Mouse (Mus musculus) stomach, embryonic 16.5 days (tissue): ENCODE data around the gene Nde1. TPM values are rescaled to one million over a fixed set of nuclear protein-coding genes. Genes with fewer than 3 reads are reported as not detected.

ENCODE experiments used
- ATAC-seq: fragments of 200-750 bp; cut with Nextera tagmentation; 2 replicates; pipeline ENCODE4 v1.8.0; 2017; ENCODE audit warnings: moderate number of reproducible peaks, moderate TSS enrichment; ENCODE audit not compliant: insufficient read depth, low FRiP score
- H3K27ac ChIP-seq: fragments of 300-500 bp; sonication (generic); 2 replicates; pipeline ENCODE4 v1.5.1; 2014; ENCODE audit warnings: low read length
- H3K27me3 ChIP-seq: fragments of 300-500 bp; sonication (generic); 2 replicates; pipeline ENCODE4 v1.6.1; 2014; ENCODE audit warnings: low read length, control low read depth, mixed read lengths; ENCODE audit not compliant: control insufficient read depth, insufficient read depth
- H3K36me3 ChIP-seq: fragments of 300-500 bp; sonication (generic); 2 replicates; pipeline ENCODE4 v1.6.1; 2014; ENCODE audit warnings: low read length; ENCODE audit not compliant: control insufficient read depth, insufficient read depth
- H3K4me1 ChIP-seq: fragments of 300-500 bp; sonication (generic); 2 replicates; pipeline ENCODE4 v1.6.1; 2014; ENCODE audit warnings: low read length, control low read depth, mixed read lengths; ENCODE audit not compliant: control insufficient read depth, insufficient read depth
- H3K4me2 ChIP-seq: fragments of 300-500 bp; sonication (generic); 2 replicates; pipeline ENCODE4 v1.6.1; 2014; ENCODE audit warnings: low read depth, low read length, mixed read lengths
- H3K4me3 ChIP-seq: fragments of 300-500 bp; sonication (generic); replicated peaks from 2 replicates; pipeline ENCODE4 v1.5.1; 2014; ENCODE audit warnings: mild to moderate bottlenecking, low read length
- H3K9ac ChIP-seq: fragments of 300-500 bp; sonication (generic); 2 replicates; pipeline ENCODE4 v1.6.1; 2014; ENCODE audit warnings: low read length
- H3K9me3 ChIP-seq: fragments of 300-500 bp; sonication (generic); replicated peaks from 2 replicates; pipeline ENCODE4 v1.6.1; 2016; ENCODE audit warnings: low read length, control low read depth; ENCODE audit not compliant: control insufficient read depth
- WGBS: fragments of 180-500 bp; shearing (Covaris S2); extraction: QIAGEN DNeasy Blood & Tissue Kit; methylation state at CpG from one replicate; pipeline ENCODE4 v1.1.7; 2014; 5-methylcytosine and 5-hydroxymethylcytosine counted together
- polyA plus RNA-seq: library from polyadenylated mRNA; unstranded; fragments of >200 nt; fragmentation: Nextera tagmentation; extraction: Ambion mirVana; gene quantifications from 2 replicates; pipeline ENCODE4 v1.2.1, GENCODE M21; 2015

The Nde1 gene
- polyA plus RNA-seq, 1 experiment from 2014 or later, result 78.9 TPM

DNA sequence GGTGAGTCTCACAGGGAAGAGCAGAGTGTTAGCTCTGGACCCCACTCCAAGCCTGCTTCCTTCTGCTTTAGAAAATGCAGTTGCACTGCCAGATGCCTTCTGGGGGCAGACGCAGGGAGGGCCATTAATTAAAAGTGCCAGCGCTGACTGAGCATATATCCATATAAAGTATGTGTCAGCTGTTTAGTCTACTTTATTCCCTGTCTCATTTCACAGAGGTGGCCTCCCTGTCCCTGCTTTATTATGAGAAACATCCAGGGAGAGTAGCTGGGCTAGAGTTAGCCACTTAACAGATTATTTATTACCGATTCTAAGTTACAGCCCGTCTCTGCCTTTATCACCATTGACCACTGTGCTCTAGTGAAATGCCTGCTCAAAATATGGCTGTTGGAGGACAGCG is 19.3 kb downstream of the Nde1 start:
- H3K9me3 ChIP-seq, result no peaks in the 10 kb centered on the region
- H3K9ac ChIP-seq, result no peak overlapping the region
- no peak for ATAC-seq
- H3K4me2 ChIP-seq, result no peak overlapping the region
- no peaks in the 10 kb centered on the region for H3K4me1 ChIP-seq
- WGBS, result 73% methylated on average over 5 of the region's 5 CpGs
- H3K4me3 ChIP-seq, result no peak overlapping the region
- peaks cover 39% of the 10 kb centered on the region for H3K36me3 ChIP-seq
- H3K27me3 ChIP-seq, result no peaks in the 10 kb centered on the region
- H3K27ac ChIP-seq, result no peak overlapping the region

DNA sequence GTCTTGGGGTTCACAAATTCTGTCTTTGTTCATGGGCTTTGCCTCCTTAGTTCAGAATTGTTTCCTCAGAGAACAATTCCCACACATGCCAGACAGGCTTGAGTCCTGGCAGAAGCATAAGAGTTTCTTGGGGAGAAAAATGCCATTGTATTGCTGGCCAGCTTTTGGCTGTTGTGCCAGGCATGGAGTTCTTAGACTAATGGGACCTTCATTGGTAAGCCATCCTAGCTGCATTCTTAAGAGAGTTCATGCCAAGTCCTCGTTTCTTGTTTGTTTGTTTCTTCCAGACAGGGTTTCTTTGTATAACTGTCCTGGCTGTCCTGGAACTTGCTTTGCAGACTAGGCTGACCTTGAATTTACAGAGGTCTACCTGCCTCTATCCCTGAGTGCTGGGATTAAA is 20.8 kb downstream of the Nde1 start:
- no peaks in the 10 kb centered on the region for H3K4me1 ChIP-seq
- H3K9ac ChIP-seq, result no peak overlapping the region
- H3K27ac ChIP-seq, result no peak overlapping the region
- H3K9me3 ChIP-seq, result no peaks in the 10 kb centered on the region
- WGBS, result 73% methylated on average over 1 of the region's 1 CpGs
- H3K36me3 ChIP-seq, result peaks cover 51% of the 10 kb centered on the region
- ATAC-seq, result no peak
- H3K4me2 ChIP-seq, result no peak overlapping the region
- H3K27me3 ChIP-seq, result no peaks in the 10 kb centered on the region
- H3K4me3 ChIP-seq, result no peak overlapping the region

DNA sequence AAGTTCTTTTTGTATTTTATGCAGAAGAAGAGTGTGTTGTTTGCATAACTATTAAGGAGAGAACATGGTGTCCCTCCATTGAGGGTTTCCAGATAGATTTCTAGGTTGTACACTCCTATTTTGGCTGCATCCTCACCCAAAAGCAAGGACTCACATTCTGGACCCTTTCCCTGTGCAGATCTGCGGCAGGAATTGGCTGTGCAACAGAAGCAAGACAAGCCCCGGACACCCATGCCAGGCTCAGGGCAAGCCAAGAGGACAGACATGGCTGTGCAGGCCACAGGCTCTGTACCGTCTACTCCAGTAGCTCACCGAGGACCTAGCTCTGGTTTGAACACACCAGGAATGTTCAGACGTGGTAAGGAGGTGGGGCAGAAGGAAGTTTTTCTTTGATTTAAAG is 22.4 kb downstream of the Nde1 start:
- ATAC-seq, result no peak
- Histone ChIP-seq H3K9ac (no peak overlapping the region), H3K9me3 (no peaks in the 10 kb centered on the region), H3K27ac (no peak overlapping the region), H3K36me3 (peaks cover 55% of the 10 kb centered on the region), H3K4me1 (no peaks in the 10 kb centered on the region), H3K4me3 (no peak overlapping the region), H3K4me2 (no peak overlapping the region), H3K27me3 (no peaks in the 10 kb centered on the region)
- 96% methylated on average over 5 of the region's 5 CpGs for WGBS

DNA sequence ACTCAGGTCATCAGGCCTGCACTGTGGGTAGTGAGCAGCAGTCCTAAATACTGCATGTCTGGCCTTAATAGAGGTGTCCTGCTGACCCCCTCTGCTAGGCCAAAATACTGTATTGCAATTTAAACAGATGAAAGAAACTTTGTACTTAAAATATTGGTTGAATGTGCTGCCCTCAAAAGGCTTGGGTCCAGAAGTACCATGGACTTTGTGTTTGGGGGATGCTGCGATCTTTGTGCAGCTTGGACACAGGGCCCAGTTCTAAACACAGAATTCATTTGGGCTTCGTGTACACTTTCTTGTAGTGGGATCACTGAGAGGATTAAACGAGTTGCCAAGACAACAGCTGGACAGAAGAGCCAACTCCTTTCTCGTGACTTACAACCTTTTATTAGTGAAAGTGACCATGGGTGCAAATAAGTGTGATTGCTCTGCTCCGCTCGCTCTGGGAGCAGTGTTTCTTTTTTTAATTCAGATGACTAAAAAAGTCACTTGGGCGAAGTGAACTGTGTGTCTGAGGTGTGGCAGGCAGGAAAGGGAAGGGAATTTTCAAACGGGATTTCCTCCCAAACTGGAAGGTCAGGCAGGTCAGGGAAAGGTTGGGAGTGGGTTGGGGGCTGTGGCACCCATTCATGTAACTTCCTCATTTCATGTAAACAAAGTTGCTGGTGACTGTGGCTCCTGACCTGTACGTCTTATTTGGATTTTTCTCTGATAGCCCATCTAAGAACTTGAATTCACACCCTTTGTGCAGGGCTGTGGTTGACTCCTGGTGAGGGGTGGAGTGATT is 31.3 kb downstream of the Nde1 start:
- Histone ChIP-seq H3K36me3 (peaks cover 8% of the 10 kb centered on the region; the same call in 1 of the 2 replicates), H3K4me1 (no peaks in the 10 kb centered on the region), H3K27ac (no peak overlapping the region), H3K9ac (no peak overlapping the region), H3K9me3 (no peaks in the 10 kb centered on the region), H3K27me3 (no peaks in the 10 kb centered on the region), H3K4me2 (no peak overlapping the region), H3K4me3 (no peak overlapping the region)
- no peak for ATAC-seq
- 60% methylated on average over 9 of the region's 9 CpGs for WGBS

DNA sequence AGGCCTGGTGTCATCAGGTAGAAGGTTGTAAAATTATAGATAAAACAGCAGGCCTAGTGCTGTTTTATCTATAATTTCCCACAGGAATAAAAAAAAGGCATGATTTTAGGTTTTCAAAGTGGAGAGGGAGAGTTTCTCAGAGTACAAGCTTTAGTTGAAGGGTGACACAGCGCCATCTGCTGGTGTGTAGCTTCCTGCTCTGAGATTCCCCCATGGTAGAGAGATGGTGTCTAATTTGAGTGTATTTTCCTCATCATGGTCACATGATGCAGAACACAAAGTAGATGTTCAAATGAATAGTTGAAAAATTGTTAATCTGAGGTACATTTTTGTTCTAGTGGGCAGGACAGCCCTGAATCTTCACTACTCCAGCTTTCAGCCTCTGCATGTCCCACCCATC is 32.4 kb downstream of the Nde1 start:
- no peak overlapping the region for H3K27ac ChIP-seq
- no peaks in the 10 kb centered on the region for H3K27me3 ChIP-seq
- H3K9me3 ChIP-seq, result no peaks in the 10 kb centered on the region
- ATAC-seq, result no peak
- no peak overlapping the region for H3K4me3 ChIP-seq
- H3K4me2 ChIP-seq, result no peak overlapping the region
- 31% methylated on average over 1 of the region's 1 CpGs for WGBS
- H3K9ac ChIP-seq, result no peak overlapping the region
- peaks cover 5% of the 10 kb centered on the region; the same call in 1 of the 2 replicates for H3K36me3 ChIP-seq
- H3K4me1 ChIP-seq, result no peaks in the 10 kb centered on the region

DNA sequence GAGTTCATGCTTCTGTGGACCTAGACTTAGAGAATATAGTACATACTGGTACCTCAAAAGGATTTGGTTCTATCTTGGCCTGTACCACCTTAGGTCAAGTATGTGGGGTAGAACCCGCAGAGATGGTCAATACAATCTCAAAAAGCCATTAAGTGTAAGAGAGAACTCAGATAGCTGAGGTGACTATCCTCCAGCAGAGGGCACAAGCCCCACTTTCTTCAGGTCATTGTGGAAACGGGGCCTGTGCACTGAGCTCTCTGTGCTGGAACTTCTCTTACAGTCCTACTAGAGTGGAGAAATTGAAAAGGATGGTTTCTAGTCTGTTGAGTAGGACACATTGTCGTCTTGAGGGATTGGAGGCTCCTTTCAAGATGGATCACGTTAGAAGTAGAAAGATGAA is 35.7 kb downstream of the Nde1 start:
- no peak overlapping the region for H3K4me2 ChIP-seq
- H3K36me3 ChIP-seq, result no peaks in the 10 kb centered on the region
- no peaks in the 10 kb centered on the region for H3K27me3 ChIP-seq
- WGBS, result 68% methylated on average over 4 of the region's 4 CpGs
- ATAC-seq, result no peak
- no peak overlapping the region for H3K9ac ChIP-seq
- H3K4me3 ChIP-seq, result no peak overlapping the region
- H3K9me3 ChIP-seq, result no peaks in the 10 kb centered on the region
- no peak overlapping the region for H3K27ac ChIP-seq
- H3K4me1 ChIP-seq, result no peaks in the 10 kb centered on the region

DNA sequence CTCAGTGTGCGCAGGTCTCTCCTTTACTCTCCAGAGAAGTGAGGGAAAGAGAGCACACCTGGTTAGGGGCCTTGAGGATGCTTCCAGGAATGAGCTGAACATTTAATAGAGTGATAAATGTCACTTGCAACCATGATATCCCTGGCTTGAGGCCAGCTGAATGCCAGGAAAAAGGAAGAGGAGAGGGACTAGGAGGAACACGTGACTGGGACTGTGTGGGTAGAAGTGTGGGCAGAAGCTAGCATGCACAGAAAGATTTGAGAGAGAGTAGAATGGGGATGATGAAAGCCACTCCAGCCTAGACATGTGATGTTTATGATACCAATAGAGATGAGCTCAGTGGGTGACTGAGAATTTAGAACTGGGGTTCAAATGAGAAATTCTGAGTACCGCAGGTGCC is 52.1 kb downstream of the Nde1 start:
- no peak for ATAC-seq
- Histone ChIP-seq H3K9me3 (no peaks in the 10 kb centered on the region), H3K9ac (no peak overlapping the region), H3K4me1 (no peaks in the 10 kb centered on the region), H3K27me3 (no peaks in the 10 kb centered on the region), H3K4me3 (no peak overlapping the region), H3K36me3 (no peaks in the 10 kb centered on the region), H3K27ac (no peak overlapping the region), H3K4me2 (no peak overlapping the region)
- 89% methylated on average over 3 of the region's 3 CpGs for WGBS

DNA sequence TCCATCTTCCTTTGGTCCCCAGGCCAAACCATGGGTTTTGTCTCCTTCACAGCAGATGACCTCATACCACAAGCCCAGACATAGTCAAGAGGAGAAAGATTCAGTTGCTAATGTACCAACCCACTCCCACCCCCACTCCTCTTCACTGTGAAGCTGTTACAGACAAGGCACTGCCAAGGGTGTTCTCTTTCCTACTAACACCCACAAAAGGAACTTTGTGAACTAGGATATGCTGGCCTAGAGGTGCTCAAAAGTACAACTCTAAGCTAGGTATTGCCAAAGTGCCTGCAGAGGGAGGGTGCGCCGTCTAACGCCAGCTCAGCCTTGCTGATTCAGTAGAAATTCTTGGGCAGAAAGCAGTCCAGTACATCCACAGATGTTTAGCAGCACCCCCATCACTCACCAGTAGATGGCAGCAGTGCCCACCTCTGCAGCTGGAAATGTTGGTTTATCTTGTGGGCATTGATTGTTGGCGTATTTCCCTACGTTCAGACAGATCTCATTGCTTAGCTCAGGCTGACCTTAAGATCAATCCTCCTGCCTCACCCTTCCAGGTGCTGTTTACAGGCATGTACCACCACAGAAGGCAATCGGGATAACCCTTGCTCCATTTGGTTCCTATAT is 74.1 kb downstream of the Nde1 start:
- Histone ChIP-seq H3K27me3 (no peaks in the 10 kb centered on the region), H3K4me3 (no peak overlapping the region), H3K27ac (no peak overlapping the region), H3K4me2 (no peak overlapping the region), H3K36me3 (no peaks in the 10 kb centered on the region), H3K4me1 (no peaks in the 10 kb centered on the region), H3K9ac (no peak overlapping the region), H3K9me3 (no peaks in the 10 kb centered on the region)
- peak; percentile 61; the same call in 1 of the 2 replicates for ATAC-seq
- 16% methylated on average over 6 of the region's 6 CpGs for WGBS

DNA sequence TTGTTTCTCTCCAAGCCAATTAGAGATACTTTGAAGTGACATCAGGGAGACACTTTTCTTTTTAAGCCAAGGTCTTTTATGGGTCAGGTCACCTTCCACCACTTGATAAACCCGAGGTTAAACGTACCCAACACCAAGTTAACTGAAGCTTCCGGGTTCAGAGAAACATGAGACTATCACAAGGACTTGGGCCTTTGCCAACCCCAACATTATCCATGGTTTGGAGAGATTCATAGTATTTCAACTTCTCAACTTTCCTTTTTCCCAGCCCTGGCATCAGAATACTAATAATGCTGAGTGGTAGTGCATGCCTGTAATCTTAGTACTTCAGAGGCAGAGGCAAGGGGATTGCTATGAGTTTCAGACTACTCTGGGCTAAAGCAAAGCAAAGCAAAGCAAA is 79.0 kb downstream of the Nde1 start:
- no peak overlapping the region for H3K9ac ChIP-seq
- H3K9me3 ChIP-seq, result no peaks in the 10 kb centered on the region
- H3K27ac ChIP-seq, result no peak overlapping the region
- H3K4me2 ChIP-seq, result no peak overlapping the region
- H3K36me3 ChIP-seq, result no peaks in the 10 kb centered on the region
- H3K27me3 ChIP-seq, result no peaks in the 10 kb centered on the region
- no peak for ATAC-seq
- H3K4me3 ChIP-seq, result no peak overlapping the region
- H3K4me1 ChIP-seq, result no peaks in the 10 kb centered on the region
- WGBS, result 60% methylated on average over 3 of the region's 3 CpGs
